Mouse (Mus musculus) ES-Bruce4 (cell line): ENCODE results near the gene Pnmt. TPM values are rescaled to one million over a fixed set of nuclear protein-coding genes. Genes with fewer than 3 reads are reported as not detected.

ENCODE experiments used
- H3K27ac ChIP-seq: 2 replicates; pipeline ENCODE4 v1.5.1; 2012; ENCODE audit warnings: low read length, inconsistent platforms; ENCODE audit not compliant: insufficient read depth
- H3K27me3 ChIP-seq: 2 replicates; pipeline ENCODE4 v1.6.1; 2012; ENCODE audit warnings: mild to moderate bottlenecking, low read length, inconsistent platforms; ENCODE audit not compliant: control insufficient read depth, poor library complexity, insufficient read depth, severe bottlenecking
- H3K36me3 ChIP-seq: 2 replicates; pipeline ENCODE4 v1.6.1; 2012; ENCODE audit warnings: inconsistent platforms, mild to moderate bottlenecking, low read length, moderate library complexity; ENCODE audit not compliant: control insufficient read depth, poor library complexity, insufficient read depth, severe bottlenecking
- H3K4me1 ChIP-seq: one replicate; pipeline ENCODE4 v1.8.1; 2011; ENCODE audit warnings: low read length; ENCODE audit not compliant: control insufficient read depth, insufficient read depth
- H3K4me3 ChIP-seq: 2 replicates; pipeline ENCODE4 v1.5.1; 2011; ENCODE audit warnings: low read depth, mild to moderate bottlenecking, low read length
- H3K9ac ChIP-seq: 2 replicates; pipeline ENCODE4 v1.6.1; 2012; ENCODE audit warnings: low read depth, mild to moderate bottlenecking, inconsistent platforms; ENCODE audit not compliant: poor library complexity, severe bottlenecking
- H3K9me3 ChIP-seq: replicated peaks from 2 replicates; pipeline ENCODE4 v1.6.1; 2012; ENCODE audit warnings: mild to moderate bottlenecking, low read length, inconsistent platforms; ENCODE audit not compliant: control insufficient read depth, poor library complexity, insufficient read depth, severe bottlenecking
- CTCF ChIP-seq: IDR thresholded peaks from one replicate; pipeline ENCODE4 v1.8.1; 2011; ENCODE audit warnings: low read depth, low read length
- EP300 ChIP-seq: IDR thresholded peaks from 2 replicates; pipeline ENCODE4 v1.6.1; 2011; ENCODE audit warnings: low read depth, low read length; ENCODE audit not compliant: insufficient read depth
- POLR2A ChIP-seq: IDR thresholded peaks from one replicate; pipeline ENCODE4 v1.8.1; 2011; ENCODE audit warnings: low read length; ENCODE audit not compliant: insufficient read depth
- polyA plus RNA-seq: library from polyadenylated mRNA; stranded (reverse); fragments of >200 nt; gene quantifications from 2 replicates; pipeline ENCODE4 v1.2.4, GENCODE M21; 2011; ENCODE audit warnings: low read depth; ENCODE audit not compliant: missing spikeins, insufficient read depth, insufficient read length

The Pnmt gene
- polyA plus RNA-seq, 1 experiment, result not detected

DNA sequence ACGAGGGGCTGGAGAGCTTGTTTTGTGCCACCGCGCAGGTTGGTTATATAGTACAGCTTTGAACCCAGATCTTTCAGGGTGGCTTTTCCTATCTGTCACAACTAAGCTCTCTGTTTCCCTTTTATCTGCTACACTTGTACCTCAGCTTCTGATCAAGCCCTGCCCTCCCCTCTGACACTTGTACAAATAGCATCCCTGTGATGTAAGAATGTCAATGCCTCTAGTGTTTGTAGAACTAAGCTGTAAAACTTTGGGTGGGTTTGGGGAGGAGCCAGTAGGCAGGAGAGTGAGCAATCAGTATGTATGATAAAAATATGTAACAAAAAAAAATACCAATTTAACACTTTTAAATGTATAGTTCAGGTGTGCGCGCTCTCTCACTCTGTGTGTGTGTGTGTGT, 21.8 kb upstream of the Pnmt start:
- H3K9me3 ChIP-seq, result no peaks in the 10 kb centered on the region
- H3K4me3 ChIP-seq, result no peak overlapping the region
- TF ChIP-seq CTCF (no peak), POLR2A (no peak), EP300 (no peak)
- H3K9ac ChIP-seq, result no peak overlapping the region
- H3K27ac ChIP-seq, result no peak overlapping the region
- H3K4me1 ChIP-seq, result no peaks in the 10 kb centered on the region
- H3K27me3 ChIP-seq, result no peaks in the 10 kb centered on the region
- H3K36me3 ChIP-seq, result no peaks in the 10 kb centered on the region

DNA sequence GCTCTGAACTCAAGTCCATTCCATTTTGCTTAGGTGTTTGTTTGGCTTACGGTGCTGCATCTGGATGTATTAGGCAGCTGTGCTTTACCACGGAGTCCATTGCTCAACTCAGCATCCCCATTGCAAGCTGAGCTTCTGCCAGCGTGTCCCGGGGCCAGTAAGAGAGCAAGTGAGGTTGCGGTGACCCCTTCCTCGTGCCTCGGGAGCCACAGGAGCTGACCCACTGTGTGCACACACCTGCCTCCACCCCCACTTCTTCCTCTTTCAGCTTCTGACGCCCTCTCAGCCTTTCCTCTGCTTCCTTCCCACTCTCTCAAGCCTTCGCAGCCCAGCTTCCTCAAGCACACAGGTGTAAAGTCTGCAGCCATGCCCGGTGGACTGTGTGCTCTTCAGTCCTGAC, 20.0 kb upstream of the Pnmt start:
- H3K4me3 ChIP-seq, result no peak overlapping the region
- H3K36me3 ChIP-seq, result no peaks in the 10 kb centered on the region
- H3K9me3 ChIP-seq, result no peaks in the 10 kb centered on the region
- TF ChIP-seq CTCF (no peak), EP300 (no peak), POLR2A (no peak)
- H3K4me1 ChIP-seq, result peaks cover 4% of the 10 kb centered on the region
- H3K27ac ChIP-seq, result no peak overlapping the region
- H3K9ac ChIP-seq, result no peak overlapping the region
- no peaks in the 10 kb centered on the region for H3K27me3 ChIP-seq

DNA sequence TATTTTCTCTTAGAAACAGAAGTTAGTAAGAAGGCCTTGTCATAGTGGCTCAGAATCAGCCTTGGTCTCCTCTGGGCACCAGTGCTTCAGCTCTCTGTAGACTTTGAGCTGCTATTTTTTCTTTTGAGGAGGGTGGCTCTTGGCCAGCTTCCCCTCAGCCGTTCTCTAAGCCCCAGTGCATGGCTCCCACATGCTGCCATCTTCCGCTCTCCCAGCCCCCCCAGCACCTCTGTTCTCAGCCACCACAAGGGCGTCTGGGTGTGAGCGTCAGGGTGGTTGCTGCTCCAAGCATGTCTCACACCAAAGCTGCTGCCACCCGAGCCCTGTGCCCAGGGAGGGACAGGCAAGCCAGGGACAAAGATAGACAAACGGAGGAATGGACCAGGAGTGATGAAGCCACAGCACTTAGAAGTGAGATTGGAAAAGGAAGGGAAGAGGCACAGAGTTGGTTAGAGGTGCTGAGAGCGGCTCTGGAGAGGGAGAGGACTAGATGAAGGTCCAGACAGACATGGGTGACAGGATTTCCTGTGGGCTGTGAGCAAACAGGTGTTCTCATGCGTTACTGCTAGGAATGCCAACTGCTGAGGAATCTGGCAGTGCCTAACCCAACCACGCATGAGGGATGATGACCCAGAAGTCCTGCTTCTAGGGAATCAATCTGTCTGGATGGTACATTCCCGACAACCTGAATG, 18.9 kb upstream of the Pnmt start:
- Histone ChIP-seq H3K27ac (no peak overlapping the region), H3K4me3 (no peak overlapping the region), H3K9ac (no peak overlapping the region), H3K27me3 (no peaks in the 10 kb centered on the region), H3K36me3 (no peaks in the 10 kb centered on the region), H3K9me3 (no peaks in the 10 kb centered on the region), H3K4me1 (peaks cover 4% of the 10 kb centered on the region)
- no peak for TF ChIP-seq CTCF
- TF ChIP-seq POLR2A, result no peak
- TF ChIP-seq EP300, result no peak

DNA sequence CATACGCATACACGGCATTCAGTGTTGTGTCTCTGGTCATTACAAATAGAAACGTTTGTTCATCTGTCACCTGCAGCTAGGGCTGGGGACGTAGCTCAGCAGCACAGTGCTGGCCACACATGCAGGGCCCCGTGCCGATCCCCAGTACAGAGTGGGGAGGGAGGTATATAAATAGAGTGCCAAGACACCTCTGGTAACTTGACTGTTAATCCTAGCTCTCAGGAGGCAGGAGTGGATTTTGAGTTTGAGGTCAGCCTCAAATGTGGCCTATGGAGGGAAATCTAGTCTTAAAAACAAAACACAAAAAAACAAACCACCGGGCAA, 18.4 kb upstream of the Pnmt start:
- Histone ChIP-seq H3K27me3 (no peaks in the 10 kb centered on the region), H3K4me1 (peaks cover 4% of the 10 kb centered on the region), H3K9me3 (no peaks in the 10 kb centered on the region), H3K36me3 (no peaks in the 10 kb centered on the region), H3K27ac (no peak overlapping the region), H3K9ac (no peak overlapping the region), H3K4me3 (no peak overlapping the region)
- no peak for TF ChIP-seq POLR2A
- TF ChIP-seq EP300, result no peak
- no peak for TF ChIP-seq CTCF

DNA sequence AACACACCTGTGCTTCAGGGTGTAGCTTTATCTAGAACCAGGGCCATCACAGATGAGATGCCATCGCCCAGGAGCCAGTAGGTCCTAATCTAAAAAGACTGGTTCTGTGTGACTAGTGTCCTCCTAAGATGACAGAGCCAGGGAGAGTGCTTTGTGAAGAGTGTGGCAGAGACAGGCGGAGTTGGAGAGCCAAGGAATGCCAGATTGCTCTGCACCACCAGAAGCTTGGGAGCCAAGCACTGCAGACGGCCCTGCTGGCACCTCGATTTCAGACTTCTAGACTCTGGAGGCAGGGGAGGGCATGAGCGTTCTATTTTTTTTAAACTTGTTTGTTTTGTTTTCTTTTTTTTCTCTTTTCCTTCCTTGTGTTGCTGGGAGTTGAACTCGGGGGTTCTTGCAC, 16.9 kb upstream of the Pnmt start:
- Histone ChIP-seq H3K4me1 (peaks cover 4% of the 10 kb centered on the region), H3K27me3 (no peaks in the 10 kb centered on the region), H3K9ac (no peak overlapping the region), H3K36me3 (no peaks in the 10 kb centered on the region), H3K27ac (no peak overlapping the region), H3K9me3 (no peaks in the 10 kb centered on the region), H3K4me3 (no peak overlapping the region)
- TF ChIP-seq POLR2A (no peak), CTCF (no peak), EP300 (no peak)

DNA sequence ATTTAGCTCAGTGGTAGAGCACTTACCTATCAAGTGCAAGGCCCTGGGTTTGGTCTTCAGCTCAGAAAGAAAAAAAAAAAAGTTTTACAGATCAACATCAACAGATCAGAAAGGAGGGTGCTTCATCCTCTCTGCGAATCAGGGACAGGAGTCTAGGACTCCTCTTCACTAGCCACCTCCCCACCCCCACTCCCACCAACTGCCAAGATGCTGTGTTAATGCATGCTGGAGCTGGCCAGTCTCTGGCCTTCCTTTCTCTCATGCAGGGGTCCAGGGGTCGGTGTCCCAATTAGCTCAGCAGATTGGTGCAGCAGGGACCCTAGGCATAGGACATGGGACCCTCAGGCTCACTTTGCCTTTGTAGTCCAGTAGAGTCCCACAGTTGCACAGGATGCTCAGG, 15.7 kb upstream of the Pnmt start:
- no peaks in the 10 kb centered on the region for H3K36me3 ChIP-seq
- no peak overlapping the region for H3K4me3 ChIP-seq
- H3K9ac ChIP-seq, result no peak overlapping the region
- TF ChIP-seq CTCF, result no peak
- no peak for TF ChIP-seq POLR2A
- no peak for TF ChIP-seq EP300
- H3K4me1 ChIP-seq, result peaks cover 4% of the 10 kb centered on the region
- no peaks in the 10 kb centered on the region for H3K9me3 ChIP-seq
- H3K27ac ChIP-seq, result no peak overlapping the region
- H3K27me3 ChIP-seq, result no peaks in the 10 kb centered on the region

DNA sequence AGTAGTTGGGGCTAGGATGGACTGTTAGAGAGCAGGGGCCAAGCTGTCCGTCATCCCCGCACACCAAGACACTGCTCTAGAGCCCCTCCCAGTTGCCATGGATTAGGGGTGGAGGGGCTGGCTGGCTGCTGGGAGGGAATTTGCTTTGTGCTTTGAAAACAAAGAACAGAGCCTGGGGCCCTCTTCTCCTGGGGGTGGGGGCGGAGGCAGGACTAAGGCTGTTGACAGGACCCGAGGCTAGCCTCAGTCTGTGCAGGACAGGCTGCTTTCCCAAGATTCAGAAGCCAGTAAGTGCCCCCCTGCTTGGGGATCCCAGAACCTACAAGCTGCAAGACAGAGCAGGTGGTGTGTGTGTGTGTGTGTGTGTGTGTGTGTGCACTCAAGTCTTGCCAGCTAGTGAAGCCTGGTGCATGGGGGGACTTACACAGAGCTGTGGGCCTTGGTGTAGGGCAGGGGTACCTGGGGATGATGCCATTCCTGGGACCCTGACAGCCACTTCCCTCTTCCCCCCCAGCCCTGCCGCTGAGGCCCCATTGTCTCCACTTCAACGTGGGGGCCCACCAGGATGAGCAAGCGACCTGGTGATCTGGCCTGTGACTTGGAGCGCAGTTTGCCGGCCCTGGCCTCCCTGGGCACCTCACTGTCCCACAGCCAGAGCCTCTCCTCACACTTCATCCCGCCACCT, 14.6 kb upstream of the Pnmt start:
- H3K27ac ChIP-seq, result no peak overlapping the region

More for the DNA sequence above, 14.6 kb upstream of the Pnmt start:
- Histone ChIP-seq H3K27me3 (no peaks in the 10 kb centered on the region), H3K36me3 (no peaks in the 10 kb centered on the region), H3K4me1 (peaks cover 4% of the 10 kb centered on the region), H3K9ac (no peak overlapping the region), H3K4me3 (no peak overlapping the region), H3K9me3 (no peaks in the 10 kb centered on the region)
- TF ChIP-seq EP300 (no peak), POLR2A (no peak), CTCF (no peak)
